Mouse (Mus musculus): Measurements from ENCODE around the gene Mycbp2. TPM values are rescaled to one million over a fixed set of nuclear protein-coding genes. Genes with fewer than 3 reads are reported as not detected.
A peak's percentile ranks its signal among the peaks of the same experiment; 100 is the strongest.

The Mycbp2 gene
- polyA plus RNA-seq, 1 experiment from 2014 or later, result 16.7 TPM

DNA sequence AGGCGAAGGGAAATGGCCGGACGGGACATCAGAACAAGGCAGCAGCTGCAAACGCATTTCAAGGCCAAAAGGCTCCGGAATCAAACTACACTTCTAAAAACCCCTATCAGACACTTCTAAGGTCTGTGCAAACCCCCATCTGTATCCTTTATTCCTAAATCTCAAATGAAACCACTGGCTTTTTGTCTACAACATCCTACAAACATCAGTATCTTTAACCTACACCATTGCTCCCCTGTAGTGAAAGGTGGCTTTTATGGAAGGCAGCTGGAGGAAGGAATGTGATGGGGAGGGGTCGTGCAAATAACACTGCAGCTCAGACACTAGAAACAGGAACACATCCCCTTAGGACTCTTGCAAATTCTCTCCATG lies 1.1 kb downstream of the Mycbp2 start:
- DNase-seq (ENCODE audit: low spot score), result no peak
- no peaks in the 10 kb centered on the region for H3K9me3 ChIP-seq
- H3K4me3 ChIP-seq, result peak overlapping the region; percentile 89
- H3K27me3 ChIP-seq (ENCODE audit: insufficient read depth, poor library complexity, severe bottlenecking), result no peaks in the 10 kb centered on the region
- peaks cover 24% of the 10 kb centered on the region for H3K4me1 ChIP-seq
- WGBS, result 8% methylated on average over 6 of the region's 6 CpGs
- H3K27ac ChIP-seq, result peak overlapping the region; percentile 95; the same call in 1 of the 2 replicates
- H3K36me3 ChIP-seq, result no peaks in the 10 kb centered on the region

DNA sequence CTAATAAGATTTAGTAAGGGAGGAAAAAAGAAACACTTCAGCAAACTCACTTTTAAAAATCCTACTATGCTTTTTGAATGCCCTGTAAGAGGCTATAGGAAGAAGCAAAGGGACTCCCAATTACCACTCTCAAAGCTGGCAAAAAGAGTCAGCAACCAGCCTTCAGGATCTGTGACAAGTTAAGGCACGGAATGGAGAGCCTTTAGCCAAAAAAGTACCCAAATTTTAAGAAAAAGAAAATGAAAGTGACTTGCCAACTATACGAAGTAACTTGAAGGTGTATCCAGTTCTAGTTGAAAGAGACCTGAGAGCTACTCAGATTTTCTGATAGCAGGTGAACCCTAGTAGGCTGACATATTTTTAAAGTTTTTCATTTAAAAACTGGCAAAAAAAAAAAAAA lies 1.6 kb downstream of the Mycbp2 start:
- peak overlapping the region; percentile 89 for H3K4me3 ChIP-seq
- no peaks in the 10 kb centered on the region for H3K36me3 ChIP-seq
- no peak overlapping the region for H3K27ac ChIP-seq
- peaks cover 24% of the 10 kb centered on the region for H3K4me1 ChIP-seq
- DNase-seq (ENCODE audit: low spot score), result no peak
- H3K27me3 ChIP-seq (ENCODE audit: insufficient read depth, poor library complexity, severe bottlenecking), result no peaks in the 10 kb centered on the region
- H3K9me3 ChIP-seq, result no peaks in the 10 kb centered on the region
- 57% methylated on average over 2 of the region's 2 CpGs for WGBS

DNA sequence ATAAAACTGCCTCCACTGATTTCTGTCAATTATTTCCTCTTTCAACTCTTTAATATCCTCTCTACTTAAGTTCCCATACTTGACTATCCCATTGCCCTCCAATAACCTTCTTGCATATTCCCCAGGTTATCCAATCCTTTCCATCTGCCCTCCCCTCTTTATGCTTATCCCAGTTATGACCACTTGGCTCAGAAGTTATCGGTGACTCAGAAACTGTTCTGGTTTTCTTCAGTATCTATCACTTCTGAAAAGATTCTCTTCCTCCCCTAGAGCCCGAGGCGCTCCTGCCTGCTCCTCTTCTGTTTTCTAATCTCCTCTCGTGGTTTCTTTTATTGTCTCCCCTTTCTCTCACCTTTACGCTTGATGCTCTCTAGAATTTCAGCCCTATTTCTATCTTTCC lies 2.8 kb downstream of the Mycbp2 start:
- Histone ChIP-seq H3K36me3 (no peaks in the 10 kb centered on the region), H3K9me3 (no peaks in the 10 kb centered on the region), H3K27me3 (ENCODE audit: insufficient read depth, poor library complexity, severe bottlenecking) (no peaks in the 10 kb centered on the region), H3K4me1 (peaks cover 24% of the 10 kb centered on the region), H3K27ac (no peak overlapping the region), H3K4me3 (no peak overlapping the region)
- WGBS, result 40% methylated on average over 5 of the region's 5 CpGs
- no peak for DNase-seq (ENCODE audit: low spot score)

DNA sequence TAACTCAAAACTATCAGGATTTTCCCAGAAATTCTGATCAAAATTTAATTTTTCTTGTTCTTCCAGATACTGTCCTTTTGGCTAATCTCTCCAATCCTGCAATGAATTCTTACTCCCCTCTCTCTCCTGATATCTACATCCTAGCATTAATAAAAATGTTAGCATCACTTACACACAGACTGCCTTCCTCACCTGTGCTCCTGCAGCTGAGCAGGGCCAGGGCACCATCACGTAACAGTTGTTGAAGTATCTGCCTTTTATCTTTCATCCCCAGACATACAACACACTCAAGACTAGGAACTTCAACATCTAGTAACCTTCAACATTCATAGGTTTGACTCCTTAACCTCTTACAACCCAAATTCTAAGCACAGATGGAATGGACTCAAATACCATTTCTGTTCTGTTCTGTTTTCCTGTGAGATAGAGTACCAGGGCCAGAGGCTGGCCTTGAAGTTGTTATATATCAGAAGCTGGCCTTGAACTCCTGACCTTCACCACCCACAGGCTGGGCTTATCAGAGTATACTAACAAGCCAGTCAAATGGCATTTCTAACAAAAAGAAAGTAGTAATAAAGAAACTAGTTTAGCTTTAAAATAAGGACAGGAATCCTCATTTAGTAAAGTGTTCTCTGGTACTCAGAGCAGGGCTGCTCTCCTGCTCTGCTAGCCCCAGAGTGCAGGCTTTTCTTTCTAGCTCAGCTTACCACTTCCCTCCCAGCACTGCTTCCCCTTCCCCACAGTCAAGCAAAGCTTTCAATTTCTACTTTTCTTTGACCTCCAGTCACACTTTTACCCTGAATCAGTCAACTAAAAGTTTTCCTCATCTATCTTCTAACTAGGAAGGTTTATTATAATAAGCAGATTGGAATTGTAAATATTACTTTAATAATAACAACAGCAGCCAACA lies 5.0 kb downstream of the Mycbp2 start:
- no peaks in the 10 kb centered on the region for H3K9me3 ChIP-seq
- peaks cover 24% of the 10 kb centered on the region for H3K4me1 ChIP-seq
- no peaks in the 10 kb centered on the region for H3K36me3 ChIP-seq
- no peaks in the 10 kb centered on the region for H3K27me3 ChIP-seq (ENCODE audit: insufficient read depth, poor library complexity, severe bottlenecking)
- no peak for DNase-seq (ENCODE audit: low spot score)
- H3K27ac ChIP-seq, result no peak overlapping the region
- WGBS, result 56% methylated on average over 1 of the region's 1 CpGs
- no peak overlapping the region for H3K4me3 ChIP-seq

DNA sequence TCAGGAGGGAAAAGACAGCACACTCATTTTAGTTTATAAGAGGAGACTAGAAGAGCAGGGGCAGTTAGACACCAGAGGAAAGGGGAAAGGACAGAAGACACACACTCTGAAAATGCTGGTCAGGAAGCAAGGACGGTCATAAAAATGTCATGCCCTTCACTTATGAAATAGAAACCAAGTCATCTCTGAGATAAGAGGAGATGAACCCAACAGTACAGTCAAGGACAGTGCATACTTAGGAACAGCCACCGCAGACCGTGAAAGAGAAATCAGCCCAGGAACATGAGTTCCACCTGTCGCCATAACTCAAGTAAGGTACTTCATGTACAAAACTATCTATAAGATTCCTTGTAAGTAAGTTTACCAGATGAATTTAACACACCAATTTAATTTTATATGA lies 33.7 kb downstream of the Mycbp2 start:
- Histone ChIP-seq H3K27me3 (ENCODE audit: insufficient read depth, poor library complexity, severe bottlenecking) (no peaks in the 10 kb centered on the region), H3K36me3 (peaks cover 36% of the 10 kb centered on the region), H3K4me1 (no peaks in the 10 kb centered on the region), H3K9me3 (no peaks in the 10 kb centered on the region; the same call in 1 of the 2 replicates), H3K4me3 (no peak overlapping the region), H3K27ac (no peak overlapping the region)
- 93% methylated on average over 4 of the region's 4 CpGs for WGBS
- DNase-seq (ENCODE audit: low spot score), result no peak

DNA sequence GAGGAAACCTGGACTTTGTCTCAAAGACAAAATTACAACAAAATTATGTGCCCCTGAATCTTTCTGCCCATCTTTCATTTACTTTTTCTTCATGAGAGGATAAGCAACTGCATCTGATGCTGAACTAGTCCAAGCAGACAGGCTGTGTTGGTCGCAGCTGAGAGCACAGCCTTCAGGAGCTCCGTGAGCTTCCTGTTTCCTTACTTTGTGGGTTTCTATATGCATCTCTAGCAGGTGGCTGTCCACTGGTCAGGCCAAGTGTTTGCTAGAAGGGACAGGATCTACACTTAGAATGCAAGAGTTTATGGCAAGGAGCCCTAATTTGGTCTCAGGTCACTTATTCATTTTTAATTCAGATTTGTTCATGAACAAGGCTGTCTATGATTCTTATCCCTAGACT lies 50.4 kb downstream of the Mycbp2 start:
- Histone ChIP-seq H3K4me3 (no peak overlapping the region), H3K36me3 (peaks cover 41% of the 10 kb centered on the region), H3K9me3 (no peaks in the 10 kb centered on the region), H3K4me1 (no peaks in the 10 kb centered on the region), H3K27me3 (ENCODE audit: insufficient read depth, poor library complexity, severe bottlenecking) (no peaks in the 10 kb centered on the region), H3K27ac (no peak overlapping the region)
- no peak for DNase-seq (ENCODE audit: low spot score)
- 93% methylated on average over 2 of the region's 2 CpGs for WGBS

DNA sequence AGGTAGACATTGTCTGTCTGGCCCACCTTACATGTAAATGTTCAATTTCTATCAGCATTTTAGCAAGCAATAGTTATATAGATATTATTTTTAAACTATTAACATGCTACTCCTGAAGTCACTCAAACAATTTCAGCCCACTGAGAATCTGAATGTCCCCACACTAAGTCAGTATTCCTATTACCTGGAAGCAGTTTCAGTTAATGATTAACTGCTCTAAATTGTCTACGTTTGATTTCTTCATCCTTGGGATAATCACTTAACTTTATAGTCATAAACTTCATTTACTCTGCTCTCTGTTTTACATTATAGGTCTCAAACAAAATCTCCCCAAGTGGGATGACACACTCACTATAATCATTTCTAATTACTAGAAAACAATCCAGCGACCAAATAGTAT lies 60.0 kb downstream of the Mycbp2 start:
- H3K4me1 ChIP-seq, result no peaks in the 10 kb centered on the region
- 80% methylated on average over 2 of the region's 2 CpGs for WGBS
- H3K9me3 ChIP-seq, result no peaks in the 10 kb centered on the region
- H3K27ac ChIP-seq, result no peak overlapping the region
- DNase-seq (ENCODE audit: low spot score), result no peak
- no peaks in the 10 kb centered on the region for H3K27me3 ChIP-seq (ENCODE audit: insufficient read depth, poor library complexity, severe bottlenecking)
- peaks cover 16% of the 10 kb centered on the region for H3K36me3 ChIP-seq
- H3K4me3 ChIP-seq, result no peak overlapping the region

DNA sequence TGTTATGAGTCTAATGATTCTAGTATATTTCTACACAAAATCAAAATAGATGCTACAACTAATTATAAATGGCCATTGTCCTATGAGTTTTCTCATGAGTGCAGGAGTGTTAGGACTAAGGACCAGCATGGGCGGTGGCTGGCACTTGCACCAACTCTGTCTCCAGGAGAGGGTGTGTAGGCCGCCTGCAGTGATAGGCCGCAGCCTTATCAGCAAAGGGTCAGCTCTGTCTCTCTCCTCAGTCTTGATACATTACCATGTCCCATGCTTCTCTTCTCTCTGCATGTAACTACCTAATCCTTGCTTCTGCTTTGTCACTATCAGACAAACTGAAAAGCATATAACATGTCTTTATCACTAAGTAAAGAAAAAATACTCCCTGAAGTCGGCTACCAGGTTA lies 69.9 kb downstream of the Mycbp2 start:
- WGBS, result 53% methylated on average over 4 of the region's 4 CpGs
- Histone ChIP-seq H3K27ac (no peak overlapping the region), H3K9me3 (no peaks in the 10 kb centered on the region), H3K4me3 (no peak overlapping the region), H3K27me3 (ENCODE audit: insufficient read depth, poor library complexity, severe bottlenecking) (no peaks in the 10 kb centered on the region), H3K36me3 (peaks cover 9% of the 10 kb centered on the region), H3K4me1 (no peaks in the 10 kb centered on the region)
- no peak for DNase-seq (ENCODE audit: low spot score)

DNA sequence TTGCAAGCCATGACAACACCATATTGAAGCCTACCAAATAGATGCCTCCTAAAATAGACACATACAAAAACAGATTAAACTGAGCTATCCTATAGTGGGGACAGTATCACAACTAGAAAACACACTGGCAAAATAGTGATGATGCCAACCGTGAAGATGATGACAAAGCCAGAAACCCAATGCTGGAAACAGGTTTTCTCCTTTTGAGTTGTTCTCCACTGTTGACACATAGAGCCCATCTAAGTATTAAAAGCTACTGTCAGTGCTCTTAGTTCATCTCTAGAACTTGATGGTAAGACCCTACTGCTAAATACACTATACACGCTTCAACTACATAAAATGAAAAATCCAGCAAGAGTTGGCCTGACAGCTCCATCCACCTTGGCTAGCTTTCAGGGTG lies 86.2 kb downstream of the Mycbp2 start:
- no peak overlapping the region for H3K27ac ChIP-seq
- H3K4me3 ChIP-seq, result no peak overlapping the region
- H3K4me1 ChIP-seq, result no peaks in the 10 kb centered on the region
- no peaks in the 10 kb centered on the region for H3K9me3 ChIP-seq
- H3K36me3 ChIP-seq, result peaks cover 34% of the 10 kb centered on the region; the same call in 1 of the 2 replicates
- WGBS, result 88% methylated on average over 2 of the region's 2 CpGs
- no peaks in the 10 kb centered on the region for H3K27me3 ChIP-seq (ENCODE audit: insufficient read depth, poor library complexity, severe bottlenecking)
- DNase-seq (ENCODE audit: low spot score), result no peak

DNA sequence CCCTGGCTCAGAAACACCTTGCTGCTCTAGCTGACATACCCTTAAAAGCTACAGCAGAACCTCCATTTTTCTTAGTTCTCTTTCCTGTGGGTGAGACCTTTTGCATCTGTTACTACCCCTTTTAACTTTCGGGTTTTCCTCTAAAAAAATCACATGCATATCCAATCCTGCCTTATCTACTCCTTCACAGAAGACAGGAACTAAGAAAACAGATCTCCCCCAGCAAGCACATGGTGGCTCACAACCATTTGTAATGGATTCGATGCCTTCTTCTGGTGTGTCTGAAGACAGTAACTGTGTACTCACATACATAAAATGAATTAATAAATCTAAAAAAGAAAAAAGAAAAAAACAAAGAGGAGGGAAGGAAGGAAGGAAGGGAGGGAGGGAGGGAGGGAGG lies 87.9 kb downstream of the Mycbp2 start:
- Histone ChIP-seq H3K27ac (no peak overlapping the region), H3K27me3 (ENCODE audit: insufficient read depth, poor library complexity, severe bottlenecking) (no peaks in the 10 kb centered on the region), H3K4me1 (no peaks in the 10 kb centered on the region), H3K9me3 (no peaks in the 10 kb centered on the region), H3K36me3 (peaks cover 34% of the 10 kb centered on the region; the same call in 1 of the 2 replicates), H3K4me3 (no peak overlapping the region)
- no peak for DNase-seq (ENCODE audit: low spot score)
- 83% methylated on average over 2 of the region's 2 CpGs for WGBS

DNA sequence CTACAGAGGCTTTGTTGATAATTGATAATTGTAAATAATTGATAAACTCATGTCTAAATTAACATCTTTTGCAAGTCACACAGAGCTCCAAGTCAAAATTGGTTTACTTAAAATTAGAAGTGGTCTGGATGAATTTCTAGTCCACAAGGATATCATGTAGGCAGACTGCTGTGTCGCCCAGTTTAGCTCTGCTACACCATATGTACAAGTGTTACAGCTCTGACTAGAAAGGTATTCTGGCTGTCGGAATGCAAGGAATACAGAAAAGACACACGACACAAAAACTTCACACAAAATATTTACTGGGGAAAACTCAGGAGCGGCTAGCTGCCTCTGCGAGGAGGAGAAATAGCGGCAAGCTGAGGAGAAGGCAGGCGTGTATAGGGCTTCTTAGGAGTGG lies 89.7 kb downstream of the Mycbp2 start:
- Histone ChIP-seq H3K4me1 (no peaks in the 10 kb centered on the region), H3K27me3 (ENCODE audit: insufficient read depth, poor library complexity, severe bottlenecking) (no peaks in the 10 kb centered on the region), H3K9me3 (no peaks in the 10 kb centered on the region), H3K4me3 (no peak overlapping the region), H3K36me3 (peaks cover 31% of the 10 kb centered on the region; the same call in 1 of the 2 replicates), H3K27ac (no peak overlapping the region)
- 88% methylated on average over 7 of the region's 7 CpGs for WGBS
- no peak for DNase-seq (ENCODE audit: low spot score)

DNA sequence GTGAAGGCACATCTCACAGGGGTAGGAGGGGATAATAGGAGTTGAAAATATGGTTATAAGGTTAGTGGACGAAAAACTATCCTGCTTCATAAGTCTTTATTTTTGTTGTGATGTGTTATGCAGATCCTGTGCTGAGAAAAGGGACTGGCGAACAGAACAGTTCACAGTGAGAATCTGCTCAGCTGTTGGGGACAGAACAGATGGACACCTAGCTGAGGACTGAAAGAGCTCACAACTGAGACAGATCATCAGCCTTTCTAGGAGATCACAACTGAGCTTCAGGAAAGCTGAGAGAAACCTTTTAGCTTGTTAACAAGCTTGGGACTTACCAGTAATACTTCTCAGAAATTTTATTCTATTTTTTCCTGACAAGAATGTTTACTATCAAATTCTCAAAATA lies 92.3 kb downstream of the Mycbp2 start:
- 87% methylated on average over 2 of the region's 2 CpGs for WGBS
- no peak overlapping the region for H3K4me3 ChIP-seq

DNA sequence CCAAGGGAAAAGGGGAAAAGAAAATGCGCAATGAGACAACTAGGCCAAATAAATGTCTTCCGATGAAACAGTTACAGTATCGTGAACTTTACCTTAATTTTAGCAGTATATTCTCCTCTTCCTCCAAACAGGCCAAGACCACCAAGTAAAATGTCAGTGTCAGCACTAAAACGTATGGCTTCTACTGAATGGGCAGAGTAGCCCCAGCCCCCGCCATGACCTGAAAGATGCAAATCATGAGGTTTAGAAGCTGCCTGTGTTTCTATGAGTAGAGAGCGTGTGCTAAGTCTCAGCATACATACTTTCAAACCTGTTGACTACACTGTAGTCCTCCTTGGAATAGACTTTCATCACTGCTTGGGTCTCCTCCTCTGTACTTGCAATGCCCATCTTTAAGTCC lies 104.6 kb downstream of the Mycbp2 start:
- no peaks in the 10 kb centered on the region for H3K27me3 ChIP-seq (ENCODE audit: insufficient read depth, poor library complexity, severe bottlenecking)
- no peak overlapping the region for H3K4me3 ChIP-seq
- no peak overlapping the region for H3K27ac ChIP-seq
- no peak for DNase-seq (ENCODE audit: low spot score)
- peaks cover 30% of the 10 kb centered on the region for H3K36me3 ChIP-seq
- H3K4me1 ChIP-seq, result no peaks in the 10 kb centered on the region
- H3K9me3 ChIP-seq, result no peaks in the 10 kb centered on the region
- WGBS, result 95% methylated on average over 6 of the region's 6 CpGs

More for the DNA sequence above, 92.3 kb downstream of the Mycbp2 start:
- H3K27me3 ChIP-seq (ENCODE audit: insufficient read depth, poor library complexity, severe bottlenecking), result no peaks in the 10 kb centered on the region
- peaks cover 14% of the 10 kb centered on the region; the same call in 1 of the 2 replicates for H3K36me3 ChIP-seq
- no peaks in the 10 kb centered on the region for H3K9me3 ChIP-seq
- no peak for DNase-seq (ENCODE audit: low spot score)
- H3K4me1 ChIP-seq, result no peaks in the 10 kb centered on the region
- no peak overlapping the region for H3K27ac ChIP-seq

Measured in heart, embryonic 10.5 days (tissue).